Mouse (Mus musculus) T-cell, adult 2 months (primary cell): Measurements from ENCODE around the gene Il6st.

Experiments
- DNase-seq: peaks from one replicate; pipeline ENCODE4 v3.0.0; 2022; ENCODE audit warnings: low spot score

The Il6st gene

DNA sequence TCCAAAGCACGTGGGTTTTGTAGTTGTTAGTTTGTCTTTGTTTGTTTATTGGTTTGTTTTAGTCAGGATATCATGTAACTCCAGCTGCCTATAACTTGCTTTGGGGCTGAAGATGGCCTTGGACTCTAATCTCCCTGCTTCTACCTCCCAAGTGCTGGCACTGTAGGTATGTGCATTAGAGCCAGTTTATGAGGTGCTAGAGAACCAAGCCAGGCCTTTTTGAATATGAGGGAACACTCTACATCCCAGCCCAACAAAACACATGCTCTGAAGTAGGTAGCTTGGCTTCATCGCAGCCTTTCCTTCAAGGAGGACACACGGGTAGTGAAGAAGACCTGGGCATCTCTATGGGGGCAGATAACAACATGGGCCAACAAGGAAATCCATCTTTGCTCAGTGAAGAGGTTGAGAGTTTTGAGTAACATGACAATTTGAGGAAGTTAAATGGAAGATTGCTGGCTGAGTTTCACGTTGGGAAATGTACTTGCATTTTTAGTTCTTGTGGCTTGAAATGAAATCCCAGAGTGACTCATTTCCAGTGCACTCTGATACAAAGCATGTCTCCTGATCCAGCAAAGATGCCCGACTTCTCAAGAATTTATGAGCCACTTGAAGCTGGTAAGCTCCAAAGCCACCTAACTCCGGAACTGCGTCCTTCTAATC is 20.9 kb upstream of the Il6st start:
- no peak for DNase-seq

DNA sequence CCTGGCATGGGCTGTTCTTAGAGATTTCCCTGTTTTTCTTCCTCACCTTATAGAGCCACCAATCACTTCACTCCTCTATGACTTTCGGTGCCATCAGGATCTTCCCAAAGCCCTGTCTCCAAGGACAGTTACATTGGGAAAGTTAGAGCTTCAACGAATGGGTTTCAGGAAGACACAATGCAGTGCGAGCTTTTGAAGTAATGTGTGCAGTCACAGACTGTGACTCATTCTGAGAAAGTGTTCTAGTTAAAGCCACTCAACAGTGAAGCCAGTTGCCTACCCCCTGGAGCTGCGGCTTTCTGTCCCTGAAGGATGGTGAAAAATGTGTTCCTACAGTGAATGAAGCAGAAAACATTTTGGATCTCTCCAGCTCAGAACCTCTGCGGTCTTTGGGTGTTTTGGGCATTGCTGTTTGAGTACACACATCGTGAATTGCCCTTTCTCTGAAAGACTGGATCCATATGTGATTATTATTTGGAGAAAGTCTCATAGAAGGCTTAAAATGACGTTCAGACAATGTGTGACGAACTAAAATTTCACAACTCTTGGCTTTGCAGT is 16.7 kb upstream of the Il6st start:
- DNase-seq = no peak

GRCm38 (mm10) chr13:112450210-112450609 is 13.7 kb upstream of the Il6st start:
- no peak for DNase-seq

DNA sequence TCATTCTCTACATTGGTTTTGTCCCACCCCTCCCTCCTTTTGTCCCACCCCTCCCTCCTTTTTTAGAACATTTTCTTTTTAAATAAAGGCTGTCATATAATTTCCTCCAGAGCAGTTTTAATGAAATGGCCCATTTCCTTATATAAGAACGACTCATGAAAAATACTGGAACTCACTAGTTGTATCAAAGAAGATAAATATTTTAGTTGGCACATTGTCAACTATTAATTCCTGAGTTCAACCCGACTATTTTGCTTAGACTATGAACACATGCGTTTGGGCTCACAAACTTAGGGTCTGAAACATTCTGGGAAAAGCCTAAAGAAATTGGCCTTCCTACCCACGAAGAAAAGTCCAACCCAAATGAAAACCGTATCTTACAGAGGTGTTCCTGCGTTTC is 6.5 kb upstream of the Il6st start:
- DNase-seq = no peak

DNA sequence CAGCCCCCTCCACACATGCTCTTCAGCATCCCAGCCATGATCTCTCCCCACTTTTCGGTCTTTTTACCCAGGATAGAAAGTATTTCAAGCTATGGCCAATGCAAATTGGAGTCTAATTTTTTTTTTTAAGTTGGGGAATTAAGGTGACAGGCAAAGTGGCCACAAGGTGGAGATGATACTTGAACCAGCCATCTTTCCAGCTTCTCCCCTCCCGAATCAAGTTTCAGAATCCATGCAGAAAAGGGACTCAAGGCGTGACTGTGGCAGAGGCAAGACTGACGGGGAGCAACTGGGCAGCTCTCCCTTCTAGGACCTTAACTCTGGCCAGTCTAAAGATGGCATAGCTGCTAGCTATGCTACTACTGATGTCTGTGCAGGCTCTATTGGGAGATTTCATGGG is 5.9 kb upstream of the Il6st start:
- no peak for DNase-seq

GRCm38 (mm10) chr13:112458435-112459018 is 5.3 kb upstream of the Il6st start:
- DNase-seq = no peak

DNA sequence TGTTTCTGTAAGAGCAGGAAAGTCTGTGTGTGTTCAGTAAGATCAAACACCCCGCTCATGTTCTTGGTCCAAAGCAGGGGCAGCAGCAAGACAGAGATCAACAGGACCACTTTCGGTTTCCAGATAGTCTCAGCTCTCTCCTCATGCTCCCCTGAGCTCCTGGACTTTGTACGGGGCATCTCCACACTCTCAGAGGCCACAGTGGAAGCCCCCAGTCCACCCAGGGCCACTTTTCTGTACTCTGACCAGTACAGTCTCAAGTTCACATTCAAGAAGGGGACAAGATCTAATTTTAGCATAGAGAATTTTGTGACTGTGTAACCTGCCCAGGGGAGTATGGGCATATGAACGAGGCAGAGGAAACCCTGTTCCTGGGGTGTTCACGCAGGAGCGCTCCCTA is 3.9 kb upstream of the Il6st start:
- no peak for DNase-seq

GRCm38 (mm10) chr13:112462411-112462987 is 1.4 kb upstream of the Il6st start:
- DNase-seq = no peak

DNA sequence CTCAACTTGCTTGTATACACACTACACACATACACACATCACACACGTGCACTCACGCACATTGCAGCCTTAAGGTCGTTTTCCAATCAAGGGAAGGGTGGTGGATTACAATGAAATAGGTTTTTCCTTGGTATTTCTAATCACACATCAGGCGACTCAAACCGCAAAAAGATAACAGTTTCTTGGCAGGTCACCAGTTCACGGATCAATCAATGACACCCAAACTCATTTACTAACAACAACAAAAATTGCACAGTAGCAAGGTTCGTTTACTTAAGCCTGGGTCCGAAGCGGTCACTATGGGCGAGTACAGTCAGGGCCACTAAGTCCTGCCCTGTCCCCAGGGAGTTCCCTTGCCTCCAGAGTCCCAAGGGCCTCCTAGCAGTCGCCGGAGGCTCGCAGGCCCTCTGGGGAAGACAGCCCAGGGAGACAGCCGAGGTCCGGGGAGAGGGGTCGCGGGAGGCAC is 500 bp upstream of the Il6st start:
- DNase-seq = no peak

DNA sequence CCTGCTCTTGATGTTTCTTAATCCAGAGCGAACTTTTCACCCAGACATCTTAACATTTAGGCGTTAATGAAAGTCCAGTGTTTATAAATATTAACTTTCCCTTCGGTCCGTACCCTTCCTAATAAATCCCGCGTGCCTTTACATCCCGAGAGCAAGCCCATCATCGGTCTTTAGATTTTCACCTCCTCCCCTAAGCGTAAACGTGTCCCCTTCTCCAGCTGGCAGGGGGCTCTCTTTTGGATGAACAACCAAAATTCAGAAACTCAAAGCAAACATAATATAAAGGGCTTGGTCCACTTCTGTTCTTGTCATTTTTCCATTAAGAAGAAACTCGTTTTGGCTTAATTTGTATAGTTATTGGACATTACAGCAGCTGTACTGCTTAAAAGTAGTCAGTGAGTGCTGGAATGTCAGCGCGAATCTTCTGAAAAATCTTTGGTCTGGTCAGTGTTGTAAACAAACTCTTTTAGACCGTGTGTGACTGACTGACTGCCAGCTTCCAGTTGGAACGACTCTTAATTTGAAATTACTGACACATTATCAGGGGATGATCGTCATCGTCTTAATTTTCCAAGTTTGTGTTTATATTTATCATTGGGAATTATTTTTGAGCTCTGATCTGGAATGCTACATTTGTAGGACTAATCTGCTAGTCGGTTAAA is 887 bp downstream of the Il6st start:
- DNase-seq = no peak

GRCm38 (mm10) chr13:112465585-112465984 is 1.7 kb downstream of the Il6st start:
- DNase-seq = no peak

DNA sequence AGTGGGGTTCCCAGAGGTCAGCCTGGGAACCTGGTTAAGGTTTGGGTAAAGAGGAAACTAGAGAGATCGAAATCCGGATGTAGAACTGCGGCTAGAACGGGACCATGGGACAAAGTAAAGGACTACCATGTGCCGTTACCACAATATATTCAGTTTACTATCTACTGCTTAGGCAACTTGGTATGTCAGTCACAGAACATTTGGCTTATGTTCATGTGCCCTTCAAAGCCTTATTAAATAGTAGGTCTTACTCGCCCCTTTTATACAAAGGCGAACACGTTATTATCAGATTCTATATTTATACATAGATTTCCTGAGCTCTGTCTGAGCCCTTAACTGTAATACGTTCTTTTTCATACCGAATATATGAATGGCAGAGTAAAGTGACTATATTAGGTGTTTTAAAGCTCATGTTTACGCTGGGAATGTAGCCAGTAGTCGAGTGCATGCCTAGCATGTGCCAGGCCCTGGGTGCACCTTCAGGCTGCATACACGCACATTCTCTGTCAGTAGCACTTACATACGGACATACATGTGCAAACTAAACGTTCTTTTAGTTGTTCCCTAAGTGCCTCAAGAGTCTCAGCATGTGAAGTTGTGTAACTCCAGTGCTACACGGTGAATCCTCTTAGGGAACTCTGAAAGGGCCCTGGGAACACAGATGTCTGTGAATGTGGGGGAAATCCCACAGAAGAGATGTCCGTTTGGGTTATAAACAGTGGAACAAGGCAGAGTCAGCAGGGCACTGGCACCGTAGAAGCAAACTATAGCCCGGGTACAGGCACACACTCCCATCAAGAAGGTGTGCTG is 2.5 kb downstream of the Il6st start:
- DNase-seq = no peak

DNA sequence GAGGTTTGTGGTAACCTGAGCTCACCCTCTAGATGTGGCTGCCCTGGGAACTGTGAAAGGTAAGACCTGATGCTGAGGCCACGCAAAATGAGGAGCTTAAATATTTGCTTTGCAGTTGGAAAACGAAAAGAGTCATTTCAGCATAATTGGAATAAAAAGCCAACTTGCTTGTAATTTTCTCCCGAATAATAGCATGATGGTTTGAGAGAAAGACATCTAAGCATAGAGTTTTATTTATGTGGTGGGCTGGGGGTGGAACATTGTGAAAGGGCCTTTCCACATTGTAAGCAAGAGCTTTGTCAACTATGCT is 3.0 kb downstream of the Il6st start:
- peak; percentile 42 for DNase-seq

DNA sequence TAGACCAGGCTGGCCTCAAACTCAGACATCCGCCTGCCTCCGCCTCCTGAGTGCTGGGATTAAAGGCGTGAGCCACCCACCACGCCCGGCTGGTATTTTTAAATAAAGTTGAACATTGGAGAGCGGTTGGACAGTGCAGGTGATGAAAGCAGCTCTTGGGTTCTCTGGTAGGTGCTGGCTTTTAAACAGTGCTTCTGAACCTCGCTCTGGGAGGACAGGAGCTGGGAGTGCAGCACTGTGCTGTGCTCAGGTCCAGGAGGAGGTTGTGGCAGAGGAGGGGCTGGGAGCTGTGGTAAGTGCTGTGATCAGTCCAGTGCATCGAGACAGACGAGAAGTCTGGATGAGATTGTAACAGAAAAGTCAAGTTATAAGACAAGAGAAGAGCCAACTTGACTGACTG is 3.5 kb downstream of the Il6st start:
- DNase-seq = no peak

DNA sequence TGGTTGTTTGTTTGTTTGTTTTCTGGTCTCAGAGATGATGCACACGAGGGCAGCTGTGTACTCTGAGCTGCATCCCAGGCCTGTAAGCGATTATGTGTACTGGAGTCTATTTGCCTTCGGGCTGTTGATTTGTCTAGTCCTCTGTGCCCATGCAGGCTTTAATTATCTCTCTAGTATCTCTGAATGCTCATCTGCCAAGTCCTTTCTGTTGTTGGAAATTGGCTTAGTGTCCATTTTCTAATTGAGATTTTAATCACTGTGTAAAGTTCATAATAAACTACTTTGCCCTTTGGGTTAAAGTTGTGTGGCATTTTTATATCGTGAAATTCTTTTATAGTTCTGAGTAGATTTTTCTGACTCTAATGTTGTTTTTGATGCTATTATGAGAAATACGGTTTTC is 5.6 kb downstream of the Il6st start:
- no peak for DNase-seq

DNA sequence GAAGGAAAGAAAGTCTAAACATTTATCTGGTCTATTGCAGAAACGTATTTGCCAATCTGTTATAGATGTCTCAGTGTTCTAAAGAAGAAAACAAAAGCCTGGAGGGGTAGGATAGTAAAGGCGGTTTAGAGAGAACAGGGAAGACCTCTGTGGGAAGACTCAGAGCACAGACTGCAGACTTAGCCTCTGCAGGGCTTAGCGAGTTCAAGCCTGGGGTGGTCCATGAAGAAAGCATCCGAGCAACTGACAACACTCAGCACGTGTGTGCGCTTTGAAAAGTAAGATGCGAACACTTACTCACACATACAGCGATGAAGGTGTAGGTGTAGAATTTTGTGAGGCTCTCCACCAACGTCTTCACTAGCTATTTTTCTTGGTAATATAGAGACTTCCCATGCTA is 7.3 kb downstream of the Il6st start:
- no peak for DNase-seq

GRCm38 (mm10) chr13:112472401-112473023 is 8.6 kb downstream of the Il6st start:
- peak; percentile 62 for DNase-seq

DNA sequence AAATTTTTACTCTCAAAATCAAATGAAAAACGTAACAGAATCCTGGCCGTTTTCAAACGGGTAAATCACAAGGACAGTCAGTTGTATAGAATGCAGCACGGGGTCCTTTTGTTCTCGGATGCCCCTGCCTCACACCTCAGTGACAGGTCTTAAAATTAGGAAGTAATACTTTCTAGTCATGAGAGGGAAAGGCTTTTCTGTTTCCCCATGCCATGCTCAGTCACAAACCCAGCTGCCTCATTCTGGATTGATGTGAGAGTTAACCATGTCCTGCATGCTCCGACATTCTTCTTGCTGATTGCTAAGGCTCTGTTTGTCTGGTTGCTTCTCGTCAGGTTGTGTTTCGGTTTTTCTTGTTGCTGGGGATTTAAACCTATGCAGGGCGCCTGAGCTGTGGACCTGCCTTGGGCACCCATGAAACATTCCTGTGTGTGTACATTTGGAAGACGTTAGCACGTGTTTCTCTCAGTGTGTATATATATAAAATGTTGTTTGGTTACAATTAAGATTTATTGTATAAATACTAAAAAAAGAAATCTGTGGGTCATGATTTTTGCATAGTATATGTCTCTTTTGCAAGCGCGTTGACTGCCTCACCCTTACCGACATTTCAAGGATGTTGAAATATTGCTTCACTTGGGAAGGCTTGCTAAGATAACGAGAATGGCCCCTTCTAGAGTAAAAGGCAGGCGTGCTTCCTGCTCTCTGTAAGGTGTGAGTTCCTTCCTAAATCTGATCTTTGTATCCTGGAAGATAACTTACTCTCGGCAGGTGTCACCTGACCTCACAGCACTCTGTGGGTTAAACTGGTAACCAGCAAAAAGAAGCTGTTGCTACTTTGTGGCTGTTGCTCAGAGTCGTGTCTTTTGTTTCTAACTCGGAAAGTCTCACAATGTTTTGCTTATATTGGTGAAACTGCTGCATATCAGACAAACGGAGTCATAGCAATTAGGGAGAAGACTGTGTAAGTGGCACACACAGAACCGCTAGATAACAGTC is 10.2 kb downstream of the Il6st start:
- no peak for DNase-seq

DNA sequence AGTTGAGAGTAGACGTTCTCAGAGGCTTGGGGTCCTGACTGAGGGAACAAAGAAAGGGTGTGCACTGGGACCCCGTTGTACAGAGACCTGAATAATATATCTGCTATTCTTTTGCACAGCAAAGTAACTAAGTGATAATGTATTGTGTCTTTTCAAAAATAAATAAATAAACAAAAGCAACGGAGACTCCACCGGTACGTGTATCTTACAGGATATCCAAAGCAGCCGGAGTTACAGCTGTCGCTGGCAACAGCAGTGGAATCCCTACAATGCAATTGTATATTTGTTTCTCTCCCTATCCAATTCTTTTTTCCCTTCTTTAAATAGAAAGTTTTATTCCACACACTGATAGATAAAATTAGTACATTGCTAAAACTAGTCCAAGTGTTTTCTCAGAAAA is 15.2 kb downstream of the Il6st start:
- DNase-seq = no peak

DNA sequence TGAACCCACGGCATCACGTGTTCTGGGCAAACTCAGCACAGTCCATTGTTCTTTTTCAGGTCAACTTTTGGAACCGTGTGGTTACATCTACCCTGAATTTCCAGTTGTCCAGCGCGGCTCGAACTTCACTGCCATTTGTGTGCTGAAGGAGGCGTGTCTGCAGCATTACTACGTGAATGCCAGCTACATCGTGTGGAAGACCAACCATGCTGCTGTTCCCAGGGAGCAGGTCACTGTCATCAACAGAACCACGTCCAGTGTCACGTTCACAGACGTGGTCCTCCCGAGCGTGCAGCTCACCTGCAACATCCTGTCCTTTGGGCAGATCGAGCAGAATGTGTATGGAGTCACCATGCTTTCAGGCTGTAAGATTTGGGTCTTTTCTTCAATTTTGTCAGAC is 16.1 kb downstream of the Il6st start:
- no peak for DNase-seq

DNA sequence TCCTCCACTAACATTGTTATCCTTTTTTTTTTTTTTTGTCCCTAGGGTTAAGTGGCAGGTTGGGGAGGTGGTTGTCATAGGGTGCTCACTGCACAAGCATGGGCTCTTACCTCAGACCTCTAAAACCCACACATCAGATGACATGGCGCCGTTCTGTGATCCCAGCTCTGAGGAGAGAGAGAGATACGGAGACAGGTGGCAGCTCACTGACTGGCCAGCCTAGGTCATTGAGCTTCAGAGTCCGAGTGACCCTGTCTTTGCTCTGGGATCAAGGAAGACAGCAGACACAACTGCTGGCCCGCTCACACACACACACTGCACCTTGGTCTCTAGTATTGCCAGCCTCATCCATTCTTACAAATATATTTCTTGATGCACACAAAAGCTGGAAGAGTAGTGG is 18.7 kb downstream of the Il6st start:
- no peak for DNase-seq
